Mouse (Mus musculus) T-helper 17 cell (primary cell): ENCODE measurements around the gene Gnas.

ENCODE experiments used
- in situ Hi-C, 2 experiments: fragments of 300-600 bp; cut with MboI, MseI; formaldehyde crosslinking; loops; 1 replicate in 1 of 2; 2 replicates in 1 of 2; pipeline ENCODE4 v1.15.1; 2025; ENCODE audit warnings: high pct_unique_total_duplicates in 2 of 2

The Gnas gene

GRCm38 (mm10) chr2:174284011-174284410, at the start of gene Gnas:
TSS of gene Gnas (plus strand) at chr2:174284320.
- in situ Hi-C loops = no loop called here

- in situ Hi-C loops = loop anchor here in 1 of 2 experiments (25.0 kb wide), 1 partner anchor 1105 kb away; no protein-coding TSS in a partner anchor
Observed at GRCm38 (mm10) chr2:174242431-174242830, 41.7 kb upstream of the Gnas start.

- in situ Hi-C loops = no loop called here
Observed at GRCm38 (mm10) chr2:174251963-174252362, 32.2 kb upstream of the Gnas start.

- in situ Hi-C loops = no loop called here
Observed at GRCm38 (mm10) chr2:174257312-174257711, 26.8 kb upstream of the Gnas start.

GRCm38 (mm10) chr2:174260004-174260403, 24.1 kb upstream of the Gnas start:
- in situ Hi-C loops = no loop called here

- in situ Hi-C loops = no loop called here
Observed at GRCm38 (mm10) chr2:174260908-174261800, 23.0 kb upstream of the Gnas start.

GRCm38 (mm10) chr2:174261801-174262200, 22.3 kb upstream of the Gnas start:
- in situ Hi-C loops = no loop called here

- in situ Hi-C loops = no loop called here
Observed at GRCm38 (mm10) chr2:174263110-174263815, 20.9 kb upstream of the Gnas start.

- in situ Hi-C loops = no loop called here
Observed at GRCm38 (mm10) chr2:174264248-174264647, 19.9 kb upstream of the Gnas start.

GRCm38 (mm10) chr2:174270416-174270815, 13.7 kb upstream of the Gnas start:
- in situ Hi-C loops = no loop called here

- in situ Hi-C loops = no loop called here
Observed at GRCm38 (mm10) chr2:174271459-174271858, 12.7 kb upstream of the Gnas start.

GRCm38 (mm10) chr2:174273131-174273530, 11.0 kb upstream of the Gnas start:
- in situ Hi-C loops = no loop called here

- in situ Hi-C loops = no loop called here
Observed at GRCm38 (mm10) chr2:174273961-174274360, 10.2 kb upstream of the Gnas start.

- in situ Hi-C loops = no loop called here
Observed at GRCm38 (mm10) chr2:174279771-174280170, 4.3 kb upstream of the Gnas start.

GRCm38 (mm10) chr2:174283341-174283740, 779 bp upstream of the Gnas start:
- in situ Hi-C loops = no loop called here

GRCm38 (mm10) chr2:174284807-174285457, 812 bp downstream of the Gnas start:
- in situ Hi-C loops = no loop called here

GRCm38 (mm10) chr2:174285921-174286470, 1.9 kb downstream of the Gnas start:
- in situ Hi-C loops = no loop called here

GRCm38 (mm10) chr2:174287921-174288320, 3.8 kb downstream of the Gnas start:
- in situ Hi-C loops = no loop called here

GRCm38 (mm10) chr2:174288673-174289430, 4.7 kb downstream of the Gnas start:
- in situ Hi-C loops = no loop called here

- in situ Hi-C loops = loop anchor here (5.0 to 10.0 kb wide), 2 partner anchors 706 to 719 kb away; no protein-coding TSS in a partner anchor
Observed at GRCm38 (mm10) chr2:174291029-174291661, 7.0 kb downstream of the Gnas start.
